Mouse (Mus musculus): ENCODE measurements around the gene Ppp1r16b. TPM values are rescaled to one million over a fixed set of nuclear protein-coding genes. Genes with fewer than 3 reads are reported as not detected.
A peak's percentile ranks its signal among the peaks of the same experiment; 100 is the strongest.

Ppp1r16b gene
- polyA plus RNA-seq, 1 experiment from 2014 or later, result 0.06 TPM

GRCm38 (mm10) chr2:158786927-158787795, 122.0 kb downstream of the Ppp1r16b start:
- POLR2A ChIA-PET, result no interaction called here
- DNase-seq (ENCODE audit: low read depth, low spot score) (no peak), ATAC-seq (no peak)
- no peak for TF ChIP-seq CTCF (IDR thresholded peaks at IDR 0.05)
- no peaks in the 10 kb centered on the region for H3K27me3 ChIP-seq
- in situ Hi-C loops (cut with MboI; ENCODE audit: low pct_unique_long_range_greater_than_20kb), result no loop called here
- CTCF ChIA-PET, result no interaction called here

GRCm38 (mm10) chr2:158794494-158795004, 129.4 kb downstream of the Ppp1r16b start, which contains the start of gene Dhx35:
TSS of gene Dhx35 (plus strand) at chr2:158794807.
- in situ Hi-C loops (cut with MboI; ENCODE audit: low pct_unique_long_range_greater_than_20kb), result no loop called here
- no peaks in the 10 kb centered on the region for H3K27me3 ChIP-seq
- ATAC-seq (peak; percentile 99), DNase-seq (ENCODE audit: low read depth, low spot score) (peak; percentile 81)
- no peak for TF ChIP-seq CTCF (IDR thresholded peaks at IDR 0.05)
- CTCF ChIA-PET, result interaction anchor here (1.5 kb wide), 1 partner anchor 11 kb away, joined by 5 read pairs; no protein-coding TSS in a partner anchor
- POLR2A ChIA-PET, result no interaction called here

- CTCF ChIA-PET, result no interaction called here
- no peaks in the 10 kb centered on the region for H3K27me3 ChIP-seq
- ATAC-seq, result peak; percentile 15
- in situ Hi-C loops (cut with MboI; ENCODE audit: low pct_unique_long_range_greater_than_20kb), result no loop called here
- DNase-seq (ENCODE audit: low read depth, low spot score), result no peak
- POLR2A ChIA-PET, result interaction anchor here (0.6 kb wide), 1 partner anchor 29 kb away, joined by 3 read pairs; no protein-coding TSS in a partner anchor
- no peak for TF ChIP-seq CTCF (IDR thresholded peaks at IDR 0.05)
Measured at GRCm38 (mm10) chr2:158795043-158795442, 129.8 kb downstream of the Ppp1r16b start.

GRCm38 (mm10) chr2:158795875-158796274, 130.7 kb downstream of the Ppp1r16b start:
- ChIA-PET POLR2A (interaction anchor here (0.6 kb wide), 1 partner anchor 30 kb away, joined by 3 read pairs; no protein-coding TSS in a partner anchor), CTCF (no interaction called here)
- ATAC-seq, result no peak
- no peaks in the 10 kb centered on the region for H3K27me3 ChIP-seq
- TF ChIP-seq CTCF (IDR thresholded peaks at IDR 0.05), result no peak
- DNase-seq (ENCODE audit: low read depth, low spot score), result no peak
- in situ Hi-C loops (cut with MboI; ENCODE audit: low pct_unique_long_range_greater_than_20kb), result no loop called here

- DNase-seq (ENCODE audit: low read depth, low spot score) (no peak), ATAC-seq (no peak)
- no peak for TF ChIP-seq CTCF (IDR thresholded peaks at IDR 0.05)
- ChIA-PET CTCF (interaction anchor here (0.9 kb wide), 1 partner anchor 16 kb away, joined by 3 read pairs; no protein-coding TSS in a partner anchor), POLR2A (interaction anchor here (0.7 kb wide), 1 partner anchor 39 kb away, joined by 3 read pairs; no protein-coding TSS in a partner anchor)
- in situ Hi-C loops (cut with MboI; ENCODE audit: low pct_unique_long_range_greater_than_20kb), result no loop called here
- H3K27me3 ChIP-seq, result no peaks in the 10 kb centered on the region
Measured at GRCm38 (mm10) chr2:158799328-158799727, 134.1 kb downstream of the Ppp1r16b start.

- POLR2A ChIA-PET, result no interaction called here
- no peak for ATAC-seq
- TF ChIP-seq CTCF (IDR thresholded peaks at IDR 0.05), result no peak
Measured at GRCm38 (mm10) chr2:158800788-158801187, 135.6 kb downstream of the Ppp1r16b start.

GRCm38 (mm10) chr2:158803575-158803974, 138.4 kb downstream of the Ppp1r16b start:
- in situ Hi-C loops (cut with MboI; ENCODE audit: low pct_unique_long_range_greater_than_20kb), result no loop called here
- no peaks in the 10 kb centered on the region for H3K27me3 ChIP-seq
- ATAC-seq (no peak), DNase-seq (ENCODE audit: low read depth, low spot score) (no peak)
- ChIA-PET POLR2A (no interaction called here), CTCF (no interaction called here)
- no peak for TF ChIP-seq CTCF (IDR thresholded peaks at IDR 0.05)

More at GRCm38 (mm10) chr2:158800788-158801187, 135.6 kb downstream of the Ppp1r16b start:
- CTCF ChIA-PET, result no interaction called here
- DNase-seq (ENCODE audit: low read depth, low spot score), result no peak
- H3K27me3 ChIP-seq, result no peaks in the 10 kb centered on the region
- in situ Hi-C loops (cut with MboI; ENCODE audit: low pct_unique_long_range_greater_than_20kb), result no loop called here

GRCm38 (mm10) chr2:158815686-158816085, 150.5 kb downstream of the Ppp1r16b start:
- ChIA-PET CTCF (interaction anchor here (0.6 to 1.0 kb wide), 3 partner anchors 9 to 16 kb away, joined by 3 to 5 read pairs (median 3); no protein-coding TSS in a partner anchor), POLR2A (no interaction called here)
- no peak for TF ChIP-seq CTCF (IDR thresholded peaks at IDR 0.05)
- ATAC-seq (peak; percentile 71), DNase-seq (ENCODE audit: low read depth, low spot score) (peak; percentile 38)
- in situ Hi-C loops (cut with MboI; ENCODE audit: low pct_unique_long_range_greater_than_20kb), result no loop called here
- no peaks in the 10 kb centered on the region for H3K27me3 ChIP-seq

Other genes with a start within 250 kb of the Ppp1r16b start
- gene Adig, start 162.8 kb upstream of the Ppp1r16b start, polyA plus RNA-seq (2021), result not detected
- 0.18 TPM for gene Arhgap40, start 152.6 kb upstream of the Ppp1r16b start, polyA plus RNA-seq (2021)
- gene Slc32a1, start 54.6 kb upstream of the Ppp1r16b start, polyA plus RNA-seq (2021), result not detected
- 11.5 TPM for gene Actr5, start 40.5 kb upstream of the Ppp1r16b start, polyA plus RNA-seq (2021)
- 12.9 TPM for gene Fam83d, start 102.7 kb downstream of the Ppp1r16b start, polyA plus RNA-seq (2021)
- gene Dhx35, start 129.4 kb downstream of the Ppp1r16b start, polyA plus RNA-seq (2021), result 20.8 TPM